Mouse (Mus musculus) retina, postnatal 7 days (tissue): Measurements from ENCODE around the gene Atxn7l1.
A peak's percentile ranks its signal among the peaks of the same experiment; 100 is the strongest.

Experiments used
- DNase-seq: peaks from one replicate; pipeline ENCODE4 v3.0.0-alpha.2; 2012; ENCODE audit warnings: low read depth, low spot score

Gene Atxn7l1

GRCm38 (mm10) chr12:33364511-33364910, 217.0 kb downstream of the Atxn7l1 start:
- no peak for DNase-seq

GRCm38 (mm10) chr12:33365133-33365532, 217.6 kb downstream of the Atxn7l1 start:
- DNase-seq = no peak

GRCm38 (mm10) chr12:33369555-33369954, 222.1 kb downstream of the Atxn7l1 start:
- DNase-seq = no peak

DNA sequence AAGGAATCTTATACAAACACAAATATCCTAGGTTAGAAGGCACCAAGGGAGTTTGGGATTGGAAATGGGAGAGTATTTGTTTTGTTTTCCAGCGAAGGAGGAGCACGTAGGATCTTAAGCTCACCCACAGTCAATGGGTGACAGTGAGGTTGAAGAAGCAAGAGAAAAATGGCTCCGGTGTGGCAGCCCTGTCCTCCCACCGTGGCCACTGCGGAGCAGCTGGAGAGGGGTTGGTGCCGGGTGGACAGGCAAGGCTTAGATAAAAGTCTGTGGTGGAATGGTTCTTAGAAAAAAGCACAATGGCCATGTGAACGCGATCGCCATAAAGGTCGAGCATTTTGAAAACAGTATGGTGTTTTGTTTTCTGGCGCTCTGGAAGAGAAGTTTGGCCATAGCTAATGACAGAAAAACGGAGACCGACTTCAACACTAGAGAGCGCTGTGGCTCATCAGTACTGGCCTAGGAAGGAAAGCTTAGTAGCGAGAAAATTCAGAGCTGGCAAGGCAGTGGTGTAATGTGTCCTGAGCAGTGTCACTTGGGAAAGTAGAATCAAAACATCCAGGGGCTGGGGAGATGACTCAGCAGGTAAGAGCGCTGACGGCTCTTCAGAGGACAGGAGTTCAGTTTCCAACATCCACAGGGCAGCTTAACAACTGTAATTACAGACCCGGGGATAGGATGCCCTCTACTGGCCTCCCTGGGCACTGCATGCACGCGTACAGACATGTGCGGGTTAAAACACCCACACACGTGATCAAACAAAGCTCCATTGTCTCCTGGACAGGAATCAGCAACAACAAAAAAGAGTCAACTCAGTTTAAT, 232.3 kb downstream of the Atxn7l1 start:
- peak; percentile 57 for DNase-seq

GRCm38 (mm10) chr12:33388842-33389241, 241.3 kb downstream of the Atxn7l1 start:
- DNase-seq = peak; percentile 70

- DNase-seq = no peak
Measured at GRCm38 (mm10) chr12:33390844-33391560, 243.5 kb downstream of the Atxn7l1 start.

DNA sequence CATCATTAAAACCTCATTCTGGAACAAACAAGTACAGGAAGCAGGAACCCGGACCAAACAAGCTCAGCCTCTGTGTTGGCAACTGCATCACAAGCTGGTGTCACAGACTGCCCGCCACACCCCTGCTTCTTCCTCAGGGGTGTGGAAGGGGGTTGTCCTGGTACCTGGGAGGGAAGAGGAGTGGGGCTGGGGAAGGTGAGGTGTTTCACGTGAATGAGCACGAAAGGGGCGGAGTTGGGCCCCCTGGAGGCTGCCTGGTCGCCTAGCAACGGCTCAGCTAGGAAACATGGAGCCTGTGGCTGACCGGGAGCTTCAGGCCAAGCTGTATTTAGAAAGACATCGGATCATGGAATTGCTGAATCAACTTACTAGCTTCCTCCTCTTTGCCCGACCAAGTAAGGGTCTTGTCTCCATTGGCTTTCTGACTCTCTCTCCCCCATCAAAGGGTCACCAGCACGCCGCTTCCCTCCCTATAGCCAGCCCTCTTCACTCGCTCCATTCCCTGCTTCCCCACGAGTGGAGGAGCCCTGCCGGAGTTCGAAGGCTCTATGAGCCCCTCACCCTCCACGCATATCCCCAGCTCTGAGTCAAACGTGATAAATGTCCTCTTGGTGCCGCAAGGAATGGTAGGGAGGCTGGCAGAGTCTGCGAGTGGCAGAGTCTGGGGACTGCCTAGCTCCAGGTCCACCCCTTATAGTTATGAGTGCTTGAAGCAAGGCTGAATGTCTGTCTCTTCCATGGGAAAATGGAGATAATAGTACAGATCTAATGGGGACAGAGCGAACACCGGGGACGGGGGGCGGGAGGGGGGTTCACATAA, 247.5 kb downstream of the Atxn7l1 start, which contains the start of gene Efcab10:
Gene Efcab10, plus strand, starts transcription at position 51 of the 820 bp plus-strand sequence.
- peak; percentile 21 for DNase-seq

DNA sequence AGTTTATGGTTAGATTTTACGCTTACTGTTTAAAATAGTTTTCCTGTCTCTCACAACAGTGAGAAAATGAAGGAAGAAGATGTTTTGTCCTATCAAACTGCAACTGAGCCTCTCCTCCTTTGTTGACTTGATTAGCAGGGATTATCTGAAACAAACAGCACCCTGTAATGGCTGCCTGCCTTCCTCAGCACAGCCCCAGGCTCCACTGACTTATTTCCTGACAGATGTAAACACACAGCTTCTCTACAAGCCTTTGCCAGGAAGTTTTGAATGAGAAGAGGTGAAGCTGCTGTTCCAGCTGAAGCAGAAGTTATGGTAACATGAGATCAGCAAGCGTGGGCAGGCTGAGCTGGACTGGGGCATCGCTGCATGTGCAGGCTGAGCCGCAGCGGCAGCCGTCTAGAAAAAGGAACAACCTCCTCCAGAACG, 255.8 kb downstream of the Atxn7l1 start:
- no peak for DNase-seq

- no peak for DNase-seq
Measured at GRCm38 (mm10) chr12:33404996-33405395, 257.5 kb downstream of the Atxn7l1 start.

- no peak for DNase-seq
Measured at GRCm38 (mm10) chr12:33405398-33406026, 258.0 kb downstream of the Atxn7l1 start.

GRCm38 (mm10) chr12:33411580-33412151, 264.2 kb downstream of the Atxn7l1 start:
- no peak for DNase-seq
